Mouse (Mus musculus) intestine, embryonic 16.5 days (tissue): ENCODE results near the gene 1700029P11Rik. TPM values are rescaled to one million over a fixed set of nuclear protein-coding genes. Genes with fewer than 3 reads are reported as not detected.

ENCODE experiments used
- ATAC-seq: fragments of 200-750 bp; cut with Nextera tagmentation; 2 replicates; pipeline ENCODE4 v1.8.0; 2017; ENCODE audit warnings: moderate TSS enrichment, moderate library complexity
- H3K27ac ChIP-seq: fragments of 300-500 bp; sonication (generic); 2 replicates; pipeline ENCODE4 v1.5.1; 2014; ENCODE audit warnings: mild to moderate bottlenecking, low read length
- H3K27me3 ChIP-seq: fragments of 300-500 bp; sonication (generic); replicated peaks from 2 replicates; pipeline ENCODE4 v1.6.1; 2014; ENCODE audit warnings: low read length, control low read depth, mixed read lengths; ENCODE audit not compliant: control insufficient read depth, insufficient read depth
- H3K36me3 ChIP-seq: fragments of 300-500 bp; sonication (generic); 2 replicates; pipeline ENCODE4 v1.6.1; 2014; ENCODE audit warnings: low read length, control low read depth; ENCODE audit not compliant: control insufficient read depth, insufficient read depth
- H3K4me1 ChIP-seq: fragments of 300-500 bp; sonication (generic); 2 replicates; pipeline ENCODE4 v1.6.1; 2014; ENCODE audit warnings: low read length, control low read depth, mixed read lengths; ENCODE audit not compliant: control insufficient read depth, insufficient read depth
- H3K4me2 ChIP-seq: fragments of 300-500 bp; sonication (generic); 2 replicates; pipeline ENCODE4 v1.6.1; 2014; ENCODE audit warnings: low read depth, low read length, control low read depth
- H3K4me3 ChIP-seq: fragments of 300-500 bp; sonication (generic); 2 replicates; pipeline ENCODE4 v1.5.1; 2014; ENCODE audit warnings: mild to moderate bottlenecking, low read length
- H3K9ac ChIP-seq: fragments of 300-500 bp; sonication (generic); 2 replicates; pipeline ENCODE4 v1.6.1; 2014; ENCODE audit warnings: low read depth, low read length
- H3K9me3 ChIP-seq: fragments of 300-500 bp; sonication (generic); 2 replicates; pipeline ENCODE4 v1.6.1; 2016; ENCODE audit warnings: low read length, control low read depth; ENCODE audit not compliant: control insufficient read depth
- WGBS: fragments of 180-500 bp; shearing (Covaris S2); extraction: QIAGEN DNeasy Blood & Tissue Kit; methylation state at CpG from one replicate; pipeline ENCODE4 v1.1.7; 2014; 5-methylcytosine and 5-hydroxymethylcytosine counted together
- polyA plus RNA-seq: library from polyadenylated mRNA; unstranded; fragments of >200 nt; fragmentation: Nextera tagmentation; extraction: Ambion mirVana; gene quantifications from 2 replicates; pipeline ENCODE4 v1.2.1, GENCODE M21; 2015

1700029P11Rik gene
- polyA plus RNA-seq, 1 experiment from 2014 or later: not detected

DNA sequence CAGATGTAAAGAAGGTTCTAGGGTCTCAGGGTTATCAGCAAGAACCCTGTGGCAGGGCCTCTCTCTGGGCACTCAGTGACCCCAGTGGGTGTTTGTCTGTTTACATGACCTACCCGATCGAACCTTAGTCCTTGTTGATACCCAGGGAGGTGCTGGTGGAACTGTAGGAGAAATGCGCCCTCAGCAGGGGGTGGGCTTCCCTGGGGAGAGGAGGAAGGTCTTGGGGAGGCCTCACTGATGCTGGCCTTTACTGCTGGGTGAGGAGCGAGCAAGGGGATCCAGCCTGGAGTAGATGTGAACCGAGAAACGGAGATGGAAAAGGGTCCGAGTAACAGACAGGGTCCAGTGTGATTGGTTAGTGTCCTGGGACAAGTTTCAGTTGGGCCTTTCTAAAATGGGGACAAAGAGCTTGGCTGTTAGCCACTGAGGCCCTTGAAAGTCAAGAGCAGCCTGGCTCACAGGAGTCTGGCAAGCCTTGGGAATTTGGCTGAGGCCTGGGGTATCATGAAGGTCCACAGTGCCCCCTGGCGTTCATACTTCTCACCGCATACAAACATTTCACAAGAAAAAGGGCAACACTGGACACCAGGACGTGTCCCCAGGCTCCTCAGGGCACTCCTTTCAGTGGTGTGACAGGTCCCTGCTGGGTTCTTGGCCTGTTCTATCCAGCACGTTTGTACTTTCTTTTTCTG, 9.2 kb downstream of the 1700029P11Rik start:
- WGBS: 43% methylated on average over 11 of the region's 11 CpGs
- Histone ChIP-seq H3K27ac (no peak overlapping the region), H3K9ac (peak overlapping the region; percentile 10; the same call in 1 of the 2 replicates), H3K27me3 (no peaks in the 10 kb centered on the region), H3K4me3 (no peak overlapping the region), H3K4me2 (no peak overlapping the region), H3K36me3 (0 out of 2 replicates have a peak, but pooled peaks cover 3% of the 10 kb centered on the region), H3K4me1 (0 out of 2 replicates have a peak, but pooled peaks cover 11% of the 10 kb centered on the region), H3K9me3 (no peaks in the 10 kb centered on the region)
- ATAC-seq: peak; percentile 67

DNA sequence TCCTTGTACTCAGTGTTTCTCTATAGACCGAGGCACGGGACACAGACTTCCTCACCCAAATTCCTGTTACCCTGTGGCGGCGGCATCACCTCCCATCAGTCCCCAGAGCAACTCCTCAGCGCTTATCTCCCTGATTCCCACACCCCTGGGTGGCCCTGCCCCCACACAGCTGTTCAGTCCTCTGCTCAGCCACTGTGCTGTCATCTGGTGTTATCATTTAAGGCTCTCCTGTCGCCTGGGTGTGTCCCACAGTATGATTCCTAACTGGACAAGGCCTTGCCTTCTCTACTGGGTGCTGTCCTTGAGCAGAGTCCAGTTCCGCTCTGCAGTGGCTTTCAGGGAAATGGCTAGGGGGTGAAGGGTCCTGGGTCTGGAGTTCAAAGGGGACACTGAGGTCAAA, 10.2 kb downstream of the 1700029P11Rik start:
- Histone ChIP-seq H3K4me2 (no peak overlapping the region), H3K9me3 (no peaks in the 10 kb centered on the region), H3K27me3 (no peaks in the 10 kb centered on the region), H3K9ac (no peak overlapping the region), H3K4me1 (0 out of 2 replicates have a peak, but pooled peaks cover 11% of the 10 kb centered on the region), H3K4me3 (no peak overlapping the region), H3K36me3 (0 out of 2 replicates have a peak, but pooled peaks cover 3% of the 10 kb centered on the region), H3K27ac (no peak overlapping the region)
- 43% methylated on average over 7 of the region's 7 CpGs for whole genome bisulfite sequencing
- ATAC-seq: peak; percentile 75

DNA sequence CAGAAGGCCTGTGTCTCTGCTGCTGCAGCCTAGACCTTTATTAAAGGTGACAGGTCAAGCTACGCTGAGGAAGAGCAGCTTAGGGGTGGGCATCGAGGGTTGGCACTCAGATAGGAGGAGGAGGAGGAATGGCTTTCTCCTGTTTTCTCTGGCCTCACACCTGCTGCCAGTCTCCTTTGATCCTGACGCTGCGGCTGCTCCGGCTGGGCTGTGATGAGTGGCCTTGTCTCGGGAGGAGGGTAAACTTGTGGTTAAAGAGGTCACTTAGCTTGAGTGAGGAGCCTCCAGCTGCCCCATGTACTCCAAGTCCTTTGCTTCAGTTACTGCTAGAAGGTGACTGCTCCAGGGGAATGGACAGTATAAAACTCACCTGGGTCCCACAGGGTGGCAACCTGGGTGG, 13.7 kb downstream of the 1700029P11Rik start:
- 0 out of 2 replicates have a peak, but pooled peaks cover 11% of the 10 kb centered on the region for H3K4me1 ChIP-seq
- H3K36me3 ChIP-seq: 0 out of 2 replicates have a peak, but pooled peaks cover 3% of the 10 kb centered on the region
- no peak overlapping the region for H3K27ac ChIP-seq
- H3K9me3 ChIP-seq: no peaks in the 10 kb centered on the region
- no peak overlapping the region for H3K4me3 ChIP-seq
- no peak overlapping the region for H3K9ac ChIP-seq
- H3K4me2 ChIP-seq: no peak overlapping the region
- no peaks in the 10 kb centered on the region for H3K27me3 ChIP-seq
- no peak for ATAC-seq
- WGBS: 71% methylated on average over 6 of the region's 6 CpGs

DNA sequence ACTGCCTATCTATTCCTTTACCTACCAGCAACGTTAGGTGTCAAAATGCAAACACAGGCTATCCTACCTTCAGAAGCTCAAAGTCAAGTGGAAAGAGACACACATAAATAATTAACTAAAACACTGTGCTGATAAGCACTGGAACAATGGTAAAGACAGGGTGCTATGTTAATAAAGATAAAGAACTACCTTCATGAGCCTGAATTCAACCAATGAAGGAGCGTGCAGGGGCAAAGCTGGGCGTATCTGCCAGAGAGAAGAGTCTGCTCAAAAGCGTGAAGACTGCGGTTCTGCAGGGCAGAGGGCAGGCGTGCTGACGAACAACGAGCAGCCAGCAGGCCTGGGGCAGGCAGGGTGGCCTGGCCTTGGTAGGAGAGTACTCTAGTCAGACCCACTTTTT, 23.9 kb downstream of the 1700029P11Rik start:
- H3K9ac ChIP-seq: no peak overlapping the region
- ATAC-seq: peak; percentile 96
- H3K27me3 ChIP-seq: no peaks in the 10 kb centered on the region
- no peaks in the 10 kb centered on the region for H3K9me3 ChIP-seq
- H3K4me3 ChIP-seq: no peak overlapping the region
- no peak overlapping the region for H3K4me2 ChIP-seq
- 58% methylated on average over 8 of the region's 8 CpGs for WGBS
- H3K4me1 ChIP-seq: peaks cover 6% of the 10 kb centered on the region; the same call in 1 of the 2 replicates
- no peaks in the 10 kb centered on the region; the same call in 1 of the 2 replicates for H3K36me3 ChIP-seq
- H3K27ac ChIP-seq: peak overlapping the region; percentile 50

DNA sequence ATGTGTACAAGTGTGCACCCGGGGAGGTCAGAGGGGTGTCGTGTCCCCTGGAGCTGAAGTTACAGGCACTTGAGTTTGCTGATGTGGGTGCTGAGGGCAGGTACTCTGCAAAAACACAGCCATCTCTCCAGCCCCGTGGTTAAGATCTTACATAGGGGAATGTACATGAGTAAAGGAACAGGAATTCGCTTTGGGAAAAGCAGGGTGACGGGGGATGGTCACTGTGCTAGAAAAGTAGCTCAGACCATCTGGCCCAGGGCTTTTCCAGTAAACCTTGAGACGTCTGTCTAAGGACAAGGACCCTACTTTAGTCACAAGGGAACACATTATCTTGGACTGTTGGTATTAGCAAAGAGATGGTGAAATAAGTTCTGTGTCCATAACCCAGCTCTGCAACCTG, 31.6 kb downstream of the 1700029P11Rik start:
- H3K4me2 ChIP-seq: no peak overlapping the region
- no peak overlapping the region for H3K9ac ChIP-seq
- peaks cover 9% of the 10 kb centered on the region for H3K4me1 ChIP-seq
- no peaks in the 10 kb centered on the region for H3K36me3 ChIP-seq
- WGBS: 87% methylated on average over 6 of the region's 6 CpGs
- no peak overlapping the region for H3K4me3 ChIP-seq
- no peaks in the 10 kb centered on the region for H3K27me3 ChIP-seq
- H3K9me3 ChIP-seq: no peaks in the 10 kb centered on the region
- ATAC-seq: no peak
- no peak overlapping the region for H3K27ac ChIP-seq

DNA sequence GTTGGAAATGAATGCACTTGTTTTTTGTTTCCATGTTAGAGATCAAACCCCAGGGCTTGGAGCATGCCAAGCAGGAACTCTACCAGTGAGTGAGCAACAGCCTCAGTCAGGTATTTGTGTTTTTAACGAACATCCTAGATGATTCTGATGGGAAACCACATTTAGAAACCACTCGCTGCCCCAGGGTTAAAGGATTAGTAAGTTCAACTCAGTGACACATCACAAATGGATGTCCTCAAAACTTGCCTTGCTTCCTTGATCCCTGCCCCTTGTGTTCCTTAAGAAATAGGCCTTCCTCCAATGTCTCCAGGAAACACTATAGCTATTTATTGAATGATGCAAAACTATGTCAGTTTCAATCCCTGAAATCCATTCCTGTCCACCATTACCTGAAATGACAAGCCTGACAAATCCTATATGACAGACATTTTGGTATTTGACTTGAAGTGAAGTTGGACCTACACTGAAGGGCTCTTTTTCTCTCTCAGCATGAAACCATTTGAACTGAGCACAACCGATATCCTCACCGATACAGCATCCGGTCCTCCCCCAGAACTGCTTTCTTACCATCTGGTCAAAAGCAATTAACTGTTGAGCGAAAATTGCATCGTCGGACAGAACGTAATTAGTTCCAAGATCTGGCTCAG, 34.5 kb downstream of the 1700029P11Rik start:
- H3K9me3 ChIP-seq: no peaks in the 10 kb centered on the region
- peaks cover 9% of the 10 kb centered on the region for H3K4me1 ChIP-seq
- peak overlapping the region; percentile 96 for H3K4me3 ChIP-seq
- peak overlapping the region; percentile 77 for H3K27ac ChIP-seq
- peak overlapping the region; percentile 94 for H3K4me2 ChIP-seq
- H3K27me3 ChIP-seq: no peaks in the 10 kb centered on the region
- no peak for ATAC-seq
- 19% methylated on average over 9 of the region's 9 CpGs for WGBS
- 0 out of 2 replicates have a peak, but pooled peaks cover 2% of the 10 kb centered on the region for H3K36me3 ChIP-seq
- H3K9ac ChIP-seq: peak overlapping the region; percentile 87

DNA sequence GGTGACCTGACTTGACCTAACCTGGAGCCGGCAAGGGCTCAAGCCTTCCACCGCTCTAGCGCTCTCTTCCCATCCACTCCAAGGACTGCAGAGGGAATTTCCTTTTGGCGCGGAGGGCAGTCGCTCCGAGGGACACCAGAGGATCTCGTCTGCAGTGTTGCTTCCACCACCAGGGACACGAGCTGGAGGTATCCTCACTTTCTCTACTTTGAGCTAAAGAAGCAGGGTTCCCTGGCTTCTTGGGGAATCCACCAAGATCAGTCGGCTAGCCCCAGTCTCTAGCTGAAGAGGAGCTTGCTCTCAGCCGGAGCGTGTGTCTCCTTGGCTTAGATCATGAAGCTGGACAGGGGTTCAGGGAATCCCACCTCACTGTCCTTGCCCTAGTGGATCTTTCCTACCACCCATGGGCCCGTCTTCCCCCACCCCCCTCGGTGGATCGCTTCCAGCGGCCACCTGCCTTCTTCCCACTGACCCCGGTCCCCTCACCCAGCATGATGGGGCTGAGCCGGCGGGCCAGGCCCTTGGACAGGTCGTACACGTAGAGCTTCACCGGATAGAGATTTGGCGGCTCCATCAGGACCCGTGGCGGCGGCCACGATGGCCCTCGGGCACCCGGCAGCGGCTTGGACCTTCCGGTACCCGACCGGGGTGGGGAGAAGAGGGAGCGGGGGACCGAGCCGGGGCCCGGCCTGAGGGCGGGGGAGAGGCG, 35.2 kb downstream of the 1700029P11Rik start:
- 1% methylated on average over 38 of the region's 39 CpGs for WGBS
- Histone ChIP-seq H3K9me3 (no peaks in the 10 kb centered on the region), H3K27ac (peak overlapping the region; percentile 77), H3K4me3 (peak overlapping the region; percentile 96), H3K4me1 (peaks cover 9% of the 10 kb centered on the region), H3K36me3 (0 out of 2 replicates have a peak, but pooled peaks cover 2% of the 10 kb centered on the region), H3K4me2 (peak overlapping the region; percentile 94), H3K27me3 (no peaks in the 10 kb centered on the region), H3K9ac (peak overlapping the region; percentile 87)
- ATAC-seq: peak; percentile 7

DNA sequence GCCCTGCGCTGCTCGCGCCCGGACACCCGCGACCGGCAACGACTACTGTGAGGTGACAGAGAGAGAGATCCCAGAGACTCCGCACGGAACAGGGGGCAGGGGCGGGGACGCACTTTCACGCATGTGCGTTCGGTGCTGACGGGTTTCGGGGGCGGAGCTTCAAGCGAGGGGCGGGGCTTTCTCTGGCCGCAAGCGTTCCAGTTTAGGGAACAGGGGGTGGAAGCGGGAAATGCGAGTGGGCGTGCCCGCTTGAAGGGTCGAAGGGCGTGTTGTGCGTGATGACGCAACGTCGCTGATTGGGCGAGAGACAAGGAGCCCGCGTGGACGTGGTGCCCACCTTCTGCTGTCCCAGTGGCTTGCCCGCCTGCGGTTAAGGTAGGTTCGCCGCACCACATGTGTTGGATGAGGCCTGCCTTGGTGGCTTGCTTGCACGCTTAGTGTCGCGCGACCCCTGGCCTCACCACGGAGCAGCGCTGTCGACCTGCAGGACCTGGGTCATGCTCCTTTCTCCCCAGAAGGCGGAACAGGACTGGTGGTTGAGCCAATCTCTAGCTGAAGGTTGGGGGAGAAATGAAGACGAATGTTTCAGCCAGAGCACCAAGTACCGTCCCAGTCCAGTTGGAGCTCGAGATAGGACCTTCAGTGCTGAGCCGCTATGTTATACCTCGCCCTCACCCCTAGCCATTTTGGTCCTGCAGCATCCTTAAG, 35.9 kb downstream of the 1700029P11Rik start:
- WGBS: under 1% methylated on average over 53 of the region's 53 CpGs
- Histone ChIP-seq H3K9ac (peak overlapping the region; percentile 87), H3K4me3 (peak overlapping the region; percentile 96), H3K4me1 (peaks cover 9% of the 10 kb centered on the region), H3K27me3 (no peaks in the 10 kb centered on the region), H3K27ac (peak overlapping the region; percentile 77), H3K9me3 (no peaks in the 10 kb centered on the region), H3K36me3 (0 out of 2 replicates have a peak, but pooled peaks cover 2% of the 10 kb centered on the region), H3K4me2 (peak overlapping the region; percentile 94)
- ATAC-seq: peak; percentile 97
